Mouse (Mus musculus) effector memory CD4-positive, alpha-beta T cell, adult 7 months (primary cell): Measurements from ENCODE around the gene Tek. TPM values are rescaled to one million over a fixed set of nuclear protein-coding genes. Genes with fewer than 3 reads are reported as not detected.

Experiments used
- polyA plus RNA-seq: library from polyadenylated mRNA; unstranded; fragments of 100-300 nt; shearing (Covaris generic); gene quantifications from one replicate; pipeline ENCODE4 v1.2.1, GENCODE M21; 2017

Gene Tek
- 0.35 TPM for polyA plus RNA-seq

DNA sequence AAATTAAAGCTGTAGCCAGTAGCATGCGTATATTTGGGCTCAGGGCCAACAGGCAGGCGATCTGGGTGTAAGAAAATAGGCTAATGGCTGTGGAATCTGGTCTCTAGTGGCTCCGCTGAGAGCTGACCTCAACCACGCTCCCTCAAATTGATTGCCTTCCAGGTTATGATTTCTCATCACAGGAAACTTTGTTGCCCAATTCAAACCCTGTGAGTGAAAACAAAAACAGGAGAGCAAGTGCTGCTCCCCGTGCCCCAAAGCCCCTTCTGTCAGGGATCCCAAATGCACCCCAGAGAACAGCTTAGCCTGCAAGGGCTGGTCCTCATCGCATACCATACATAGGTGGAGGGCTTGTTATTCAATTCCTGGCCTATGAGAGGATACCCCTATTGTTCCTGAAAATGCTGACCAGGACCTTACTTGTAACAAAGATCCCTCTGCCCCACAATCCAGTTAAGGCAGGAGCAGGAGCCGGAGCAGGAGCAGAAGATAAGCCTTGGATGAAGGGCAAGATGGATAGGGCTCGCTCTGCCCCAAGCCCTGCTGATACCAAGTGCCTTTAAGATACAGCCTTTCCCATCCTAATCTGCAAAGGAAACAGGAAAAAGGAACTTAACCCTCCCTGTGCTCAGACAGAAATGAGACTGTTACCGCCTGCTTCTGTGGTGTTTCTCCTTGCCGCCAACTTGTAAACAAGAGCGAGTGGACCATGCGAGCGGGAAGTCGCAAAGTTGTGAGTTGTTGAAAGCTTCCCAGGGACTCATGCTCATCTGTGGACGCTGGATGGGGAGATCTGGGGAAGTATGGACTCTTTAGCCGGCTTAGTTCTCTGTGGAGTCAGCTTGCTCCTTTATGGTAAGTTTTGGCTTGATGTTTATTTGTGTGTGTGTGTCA lies at the start of gene Tek:
Gene Tek, plus strand, starts transcription at position 452 of the 894 bp plus-strand sequence.

Other genes with a start within 250 kb of the Tek start
- gene Gm10306, start 182.7 kb upstream of the Tek start, polyA plus RNA-seq: not detected
- gene Caap1, start 182.5 kb upstream of the Tek start, polyA plus RNA-seq: 17.3 TPM
- 71.7 TPM for gene Plaa, start 136.0 kb upstream of the Tek start, polyA plus RNA-seq
- gene Ift74, start 124.8 kb upstream of the Tek start, polyA plus RNA-seq: 1.4 TPM
- not detected for gene Lrrc19, start 89.1 kb upstream of the Tek start, polyA plus RNA-seq
- not detected for gene Eqtn, start 189.6 kb downstream of the Tek start, polyA plus RNA-seq
- gene Mysm1, start 239.8 kb downstream of the Tek start, polyA plus RNA-seq: 63.1 TPM